Mouse (Mus musculus): ENCODE results near the gene Tfpt.
"Not testable (repeated sequence)": the region's sequence is repeated elsewhere in the genome, so short reads cannot be mapped to it uniquely, and the experiment has no call there.

Gene Tfpt

DNA sequence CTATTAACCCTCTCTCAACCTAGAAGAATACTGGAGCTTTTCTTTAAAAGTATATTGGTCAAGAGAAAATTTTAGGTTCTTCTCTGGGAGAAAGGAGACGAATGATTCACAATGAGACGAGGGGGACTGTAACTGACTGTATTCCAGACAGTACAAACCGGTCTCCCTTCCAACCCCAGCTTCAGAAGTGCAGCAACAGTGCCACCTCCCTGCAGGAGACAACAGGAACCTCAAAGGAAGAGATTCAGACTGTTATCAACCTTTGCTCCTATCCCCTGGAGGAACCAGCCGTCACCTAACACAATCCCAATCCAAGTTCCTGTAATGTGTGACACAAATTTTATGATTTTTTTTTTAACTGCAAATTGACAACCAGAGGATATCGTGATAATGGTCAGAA lies 55.5 kb downstream of the Tfpt start:
- Histone ChIP-seq H3K27me3 (ENCODE audit: control insufficient read depth, insufficient read depth, low read length, poor library complexity, severe bottlenecking) (no peaks in the 10 kb centered on the region), H3K36me3 (ENCODE audit: control insufficient read depth, insufficient read depth, low read length, poor library complexity, severe bottlenecking) (no peaks in the 10 kb centered on the region)
- no peak for DNase-seq (ENCODE audit: low read depth, low spot score)

DNA sequence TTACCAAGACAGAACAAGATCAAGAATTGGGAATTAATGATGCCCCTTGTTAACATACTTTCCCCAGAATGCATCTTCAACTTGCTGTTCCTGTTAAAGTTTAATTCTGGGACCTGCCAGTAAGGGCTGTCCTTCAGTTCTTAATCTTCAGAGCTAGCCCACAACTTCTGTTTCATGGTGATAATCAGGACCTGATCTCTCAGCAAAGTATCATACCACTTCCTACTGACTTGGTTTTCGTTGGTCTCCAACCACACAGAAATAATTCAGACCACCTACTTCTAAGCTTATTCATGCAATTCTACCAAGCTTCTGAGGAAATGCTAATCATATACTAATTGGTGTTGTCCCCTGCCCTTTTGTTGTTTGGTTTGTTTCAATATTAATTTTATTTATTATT lies 57.9 kb downstream of the Tfpt start:
- H3K27me3 ChIP-seq (ENCODE audit: control insufficient read depth, insufficient read depth, low read length, poor library complexity, severe bottlenecking) = no peaks in the 10 kb centered on the region
- no peaks in the 10 kb centered on the region for H3K36me3 ChIP-seq (ENCODE audit: control insufficient read depth, insufficient read depth, low read length, poor library complexity, severe bottlenecking)

DNA sequence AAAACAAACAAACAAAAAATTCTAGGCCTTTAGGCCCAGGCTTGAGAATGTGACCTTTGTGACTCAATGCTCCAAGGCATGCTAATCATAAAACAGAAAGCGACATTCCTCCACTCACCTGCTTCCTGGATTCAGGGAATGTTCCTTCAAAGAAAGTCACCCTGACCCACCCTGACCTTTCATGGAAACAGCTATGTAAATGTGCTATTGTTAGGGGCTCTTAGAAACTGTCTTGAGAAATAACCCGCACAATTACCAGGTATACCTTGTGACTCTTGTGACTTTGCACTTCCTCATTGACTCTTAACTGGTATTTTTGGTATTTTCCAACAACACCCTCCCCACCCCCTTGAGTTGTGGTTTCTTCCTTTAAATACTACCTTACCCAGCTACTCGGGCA lies 59.1 kb downstream of the Tfpt start:
- not testable (repeated sequence) for H3K36me3 ChIP-seq (ENCODE audit: control insufficient read depth, insufficient read depth, low read length, poor library complexity, severe bottlenecking); DNase-seq (ENCODE audit: low read depth, low spot score); H3K27me3 ChIP-seq (ENCODE audit: control insufficient read depth, insufficient read depth, low read length, poor library complexity, severe bottlenecking)

More for the DNA sequence above, 57.9 kb downstream of the Tfpt start:
- no peak for DNase-seq (ENCODE audit: low read depth, low spot score)
